Mouse (Mus musculus) embryonic facial prominence, embryonic 13.5 days (tissue): ENCODE results near the gene Entpd4b. TPM values are rescaled to one million over a fixed set of nuclear protein-coding genes. Genes with fewer than 3 reads are reported as not detected.
"Not testable (repeated sequence)": the region's sequence is repeated elsewhere in the genome, so short reads cannot be mapped to it uniquely, and the experiment has no call there.

Experiments
- ATAC-seq: fragments of 200-750 bp; cut with Nextera tagmentation; 2 replicates; pipeline ENCODE4 v1.8.0; 2017; ENCODE audit warnings: low read depth; ENCODE audit not compliant: insufficient number of reproducible peaks, insufficient read depth, low FRiP score, low TSS enrichment
- H3K27ac ChIP-seq: fragments of 300-500 bp; sonication (generic); 2 replicates; pipeline ENCODE4 v1.5.1; 2015; ENCODE audit warnings: moderate library complexity, mild to moderate bottlenecking, inconsistent platforms
- H3K27me3 ChIP-seq: fragments of 300-500 bp; sonication (generic); 2 replicates; pipeline ENCODE4 v1.6.1; 2015; ENCODE audit warnings: mild to moderate bottlenecking, inconsistent platforms
- H3K36me3 ChIP-seq: fragments of 300-500 bp; sonication (generic); 2 replicates; pipeline ENCODE4 v1.6.1; 2015; ENCODE audit warnings: mild to moderate bottlenecking, inconsistent platforms
- H3K4me1 ChIP-seq: fragments of 300-500 bp; sonication (generic); 2 replicates; pipeline ENCODE4 v1.6.1; 2015; ENCODE audit warnings: inconsistent platforms
- H3K4me2 ChIP-seq: fragments of 300-500 bp; sonication (generic); 2 replicates; pipeline ENCODE4 v1.6.1; 2015; ENCODE audit warnings: moderate library complexity, mild to moderate bottlenecking, inconsistent platforms
- H3K4me3 ChIP-seq: fragments of 300-500 bp; sonication (generic); 2 replicates; pipeline ENCODE4 v1.5.1; 2015; ENCODE audit warnings: mild to moderate bottlenecking, inconsistent platforms
- H3K9ac ChIP-seq: fragments of 300-500 bp; sonication (generic); 2 replicates; pipeline ENCODE4 v1.6.1; 2015; ENCODE audit warnings: mild to moderate bottlenecking, inconsistent platforms
- H3K9me3 ChIP-seq: fragments of 300-500 bp; sonication (generic); 2 replicates; pipeline ENCODE4 v1.6.1; 2016; ENCODE audit warnings: inconsistent platforms
- WGBS: fragments of 180-500 bp; shearing (Covaris S2); methylation state at CpG from one replicate; pipeline ENCODE4 v1.1.7; 2015; ENCODE audit warnings: mixed read lengths; 5-methylcytosine and 5-hydroxymethylcytosine counted together
- polyA plus RNA-seq: library from polyadenylated mRNA; unstranded; fragments of >200 nt; fragmentation: Nextera tagmentation; extraction: Ambion mirVana; gene quantifications from 2 replicates; pipeline ENCODE4 v1.2.1, GENCODE M21; 2015

Entpd4b gene
- polyA plus RNA-seq, result 13.0 and 13.8 TPM in 2 replicates

DNA sequence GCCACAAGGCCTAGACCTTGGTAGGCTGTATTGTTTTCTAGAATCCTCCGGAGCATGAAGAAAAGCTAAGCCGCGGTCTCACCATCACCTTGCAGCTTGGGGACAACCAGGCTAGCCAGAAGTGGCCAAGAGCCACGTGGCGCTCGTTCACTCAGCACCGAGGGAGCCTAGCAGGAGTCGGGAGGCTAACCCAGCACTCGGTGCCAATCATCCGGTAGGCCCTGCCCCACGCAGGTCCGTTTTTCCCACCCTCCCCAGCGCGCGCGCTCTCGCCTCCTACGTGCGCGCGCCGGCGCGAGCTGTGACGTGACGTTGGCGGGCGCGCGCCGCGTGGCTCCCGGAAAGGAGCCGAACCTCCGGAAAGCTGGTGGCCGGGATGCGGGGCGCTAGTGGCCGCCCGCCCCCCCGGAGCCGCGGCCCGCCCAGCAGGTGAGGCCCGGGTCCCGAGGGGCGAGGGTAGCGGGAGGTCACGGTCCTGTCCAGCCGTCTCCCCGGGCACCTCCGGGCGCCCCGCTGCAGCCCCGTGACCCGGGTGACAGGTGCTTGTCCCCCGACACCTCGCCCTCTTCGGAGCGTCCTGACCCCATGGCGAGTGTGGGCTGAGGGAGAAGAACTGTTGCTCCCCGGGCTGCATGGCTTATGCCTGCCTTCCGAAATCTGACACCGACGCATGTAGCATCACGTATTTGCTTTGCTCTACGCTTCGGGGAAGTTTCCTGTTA is at the start of gene Entpd4b:
Gene Entpd4b, plus strand, starts transcription at position 315 of the 722 bp plus-strand sequence.
- not testable (repeated sequence) for H3K27me3 ChIP-seq, H3K4me2 ChIP-seq, H3K36me3 ChIP-seq, H3K4me1 ChIP-seq, H3K4me3 ChIP-seq, H3K9me3 ChIP-seq, H3K9ac ChIP-seq, H3K27ac ChIP-seq
- peak; percentile 81 for ATAC-seq
- no CpG with 5 or more reads among the region's 68 CpGs for WGBS

GRCm38 (mm10) chr14:69507000-69507399 is 48.2 kb upstream of the Entpd4b start:
- H3K27ac ChIP-seq, ATAC-seq, H3K4me1 ChIP-seq, H3K9ac ChIP-seq, H3K9me3 ChIP-seq, H3K36me3 ChIP-seq, H3K27me3 ChIP-seq, H3K4me3 ChIP-seq, H3K4me2 ChIP-seq: not testable (repeated sequence)
- no CpG with 5 or more reads among the region's 1 CpGs for WGBS

DNA sequence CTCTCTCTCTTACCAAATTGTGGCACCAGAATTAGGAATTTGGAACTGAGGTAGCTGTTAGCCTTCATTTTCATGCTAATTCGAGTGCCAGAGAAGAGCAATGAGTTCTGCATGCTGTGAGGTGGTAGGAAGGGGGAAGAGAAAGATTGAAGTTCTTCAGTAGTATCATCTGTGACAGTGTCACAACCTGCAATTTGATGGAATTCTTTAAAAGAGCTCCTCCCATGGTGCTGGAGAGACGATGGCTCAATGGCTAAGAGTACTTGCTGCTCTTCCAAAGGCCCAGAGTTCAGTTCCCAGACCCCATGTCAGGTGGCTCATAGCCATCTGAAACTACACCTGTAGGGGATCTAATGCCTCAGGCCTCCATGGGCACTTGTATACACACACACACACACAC is 42.8 kb upstream of the Entpd4b start, which contains the start of gene Gm27179:
Gene Gm27179, minus strand, starts transcription at position 101 of the 400 bp plus-strand sequence.
- H3K4me2 ChIP-seq, H3K4me1 ChIP-seq, H3K27me3 ChIP-seq, H3K9ac ChIP-seq, H3K36me3 ChIP-seq, H3K27ac ChIP-seq, H3K4me3 ChIP-seq, H3K9me3 ChIP-seq, ATAC-seq: not testable (repeated sequence)
- no CpG with 5 or more reads among the region's 2 CpGs for WGBS

DNA sequence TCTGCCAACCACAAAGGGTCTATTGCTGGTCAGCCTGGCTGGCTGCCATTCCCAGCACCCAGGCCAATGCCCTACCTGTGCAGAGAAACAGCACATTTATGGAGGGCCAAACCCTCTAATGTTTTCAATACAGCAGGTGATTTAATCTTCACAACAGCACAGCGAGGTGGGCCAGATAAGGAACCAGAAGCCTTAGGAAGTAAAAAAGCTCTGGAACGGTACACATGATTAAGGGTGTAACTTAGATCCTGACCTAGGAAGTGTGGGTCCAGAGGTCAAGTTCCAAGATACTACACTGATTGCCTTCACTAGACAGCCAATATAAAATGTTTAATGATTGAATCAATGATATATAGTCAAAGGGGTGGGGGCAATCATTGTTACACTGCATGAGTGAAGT is 34.4 kb upstream of the Entpd4b start:
- not testable (repeated sequence) for H3K27me3 ChIP-seq, H3K9me3 ChIP-seq, H3K4me2 ChIP-seq, H3K27ac ChIP-seq, H3K4me1 ChIP-seq, H3K4me3 ChIP-seq, H3K36me3 ChIP-seq, ATAC-seq, H3K9ac ChIP-seq
- no CpG with 5 or more reads among the region's 2 CpGs for WGBS

DNA sequence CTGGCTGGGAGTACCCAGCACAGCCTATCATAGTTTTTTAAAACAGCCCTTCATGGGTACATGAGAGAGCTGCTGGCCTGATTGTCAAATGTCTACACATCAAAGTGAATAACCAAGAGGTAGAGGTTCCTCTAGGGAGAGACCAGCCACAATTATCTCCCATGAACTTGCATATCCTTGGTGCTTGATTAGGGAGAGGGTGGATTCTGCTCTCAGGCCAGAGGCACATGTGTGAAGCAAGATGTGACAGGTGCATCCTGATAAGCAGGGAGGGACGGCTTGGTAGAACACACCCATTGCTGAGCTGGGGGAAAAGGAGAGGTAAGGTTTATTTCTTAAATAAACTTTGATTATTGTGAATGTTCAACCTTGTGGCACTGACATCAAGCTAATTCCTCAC is 32.2 kb upstream of the Entpd4b start:
- H3K9me3 ChIP-seq, H3K4me3 ChIP-seq, H3K27me3 ChIP-seq, H3K4me1 ChIP-seq, ATAC-seq, H3K9ac ChIP-seq, H3K27ac ChIP-seq, H3K4me2 ChIP-seq, H3K36me3 ChIP-seq: not testable (repeated sequence)
- WGBS, result no CpG with 5 or more reads among the region's 1 CpGs

DNA sequence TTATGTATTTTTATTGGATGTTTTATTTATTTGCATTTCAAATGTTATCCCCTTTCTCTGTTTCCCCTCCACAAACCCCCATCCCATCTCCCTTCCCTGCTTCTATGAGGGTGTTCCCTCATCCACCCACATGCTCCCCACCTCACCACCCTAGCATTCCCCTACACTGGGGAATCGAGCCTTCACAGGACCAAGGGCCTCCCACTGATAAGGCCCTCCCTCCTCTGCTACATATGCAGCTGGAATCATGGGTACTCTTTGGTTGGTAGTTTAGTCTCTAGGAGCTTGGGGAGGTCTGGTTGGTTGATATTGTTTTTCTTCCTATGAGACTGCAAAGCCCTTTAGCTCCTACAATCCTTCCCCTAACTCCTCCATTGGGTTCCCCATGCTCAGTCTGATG is 29.0 kb upstream of the Entpd4b start:
- not testable (repeated sequence) for H3K27ac ChIP-seq, H3K4me3 ChIP-seq, H3K36me3 ChIP-seq, H3K9ac ChIP-seq, H3K27me3 ChIP-seq, H3K9me3 ChIP-seq, H3K4me2 ChIP-seq, ATAC-seq, H3K4me1 ChIP-seq
- no CpG with 5 or more reads among the region's 1 CpGs for WGBS

GRCm38 (mm10) chr14:69536539-69536938 is 18.7 kb upstream of the Entpd4b start:
- not testable (repeated sequence) for H3K4me3 ChIP-seq, H3K27me3 ChIP-seq, ATAC-seq, H3K9ac ChIP-seq, H3K4me1 ChIP-seq, H3K36me3 ChIP-seq, H3K4me2 ChIP-seq, H3K27ac ChIP-seq, H3K9me3 ChIP-seq
- no CpG with 5 or more reads among the region's 7 CpGs for WGBS

DNA sequence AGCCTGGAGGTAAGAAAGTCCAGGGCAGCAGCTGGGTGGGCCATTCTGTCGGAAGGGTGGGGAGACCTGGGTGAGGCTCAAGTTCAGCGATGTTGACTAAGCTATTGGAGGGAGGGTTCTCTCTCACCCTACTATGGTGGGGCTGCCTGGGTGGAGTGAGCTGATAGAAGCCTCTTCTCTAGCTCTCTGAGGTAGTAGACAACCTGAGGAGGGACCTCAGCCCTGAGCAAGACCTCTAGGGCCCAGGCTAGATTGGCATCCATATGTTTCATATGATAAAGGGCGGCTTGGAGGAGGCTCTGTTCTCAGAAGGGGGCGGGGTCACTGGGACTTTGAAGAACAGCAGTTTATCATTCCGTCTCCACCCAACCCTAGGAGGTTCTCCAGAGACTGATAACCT is 15.1 kb upstream of the Entpd4b start:
- not testable (repeated sequence) for H3K4me3 ChIP-seq, H3K27ac ChIP-seq, H3K4me1 ChIP-seq, H3K9me3 ChIP-seq, H3K9ac ChIP-seq, H3K27me3 ChIP-seq, H3K36me3 ChIP-seq, H3K4me2 ChIP-seq, ATAC-seq
- no CpG with 5 or more reads among the region's 5 CpGs for WGBS

- H3K27ac ChIP-seq, H3K36me3 ChIP-seq, H3K4me3 ChIP-seq, ATAC-seq, H3K4me2 ChIP-seq, H3K4me1 ChIP-seq, H3K27me3 ChIP-seq, H3K9ac ChIP-seq, H3K9me3 ChIP-seq: not testable (repeated sequence)
- no CpG with 5 or more reads among the region's 7 CpGs for WGBS
Measured at GRCm38 (mm10) chr14:69542695-69543094, 12.5 kb upstream of the Entpd4b start.

DNA sequence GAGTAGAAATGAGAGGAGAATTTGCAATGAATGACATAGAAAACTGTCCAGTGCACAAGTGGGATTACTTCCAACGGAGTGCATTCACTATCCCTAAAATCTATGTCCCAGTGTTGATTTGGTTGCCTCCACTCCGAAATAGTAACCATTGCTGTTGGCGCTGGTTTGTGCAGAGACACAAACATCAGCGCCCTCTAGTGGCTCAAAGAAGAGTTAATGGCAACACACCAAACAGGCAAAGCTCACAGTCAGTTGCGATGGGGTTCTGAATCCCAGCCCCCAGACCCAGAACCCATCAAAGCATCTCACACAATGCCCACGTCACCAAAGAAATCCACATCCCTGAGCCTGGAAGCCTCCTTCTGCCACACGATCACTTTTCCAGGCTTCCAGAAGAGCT is 11.2 kb upstream of the Entpd4b start:
- not testable (repeated sequence) for H3K9ac ChIP-seq, H3K27me3 ChIP-seq, H3K4me2 ChIP-seq, H3K4me3 ChIP-seq, H3K4me1 ChIP-seq, H3K36me3 ChIP-seq, H3K9me3 ChIP-seq, H3K27ac ChIP-seq, ATAC-seq
- no CpG with 5 or more reads among the region's 7 CpGs for WGBS

- no CpG with 5 or more reads among the region's 2 CpGs for WGBS
- not testable (repeated sequence) for H3K4me1 ChIP-seq, ATAC-seq
Measured at GRCm38 (mm10) chr14:69545052-69545451, 10.2 kb upstream of the Entpd4b start.

GRCm38 (mm10) chr14:69547310-69547709 is 7.9 kb upstream of the Entpd4b start:
- H3K27ac ChIP-seq, H3K4me2 ChIP-seq, ATAC-seq, H3K9me3 ChIP-seq, H3K27me3 ChIP-seq, H3K4me1 ChIP-seq, H3K9ac ChIP-seq, H3K4me3 ChIP-seq, H3K36me3 ChIP-seq: not testable (repeated sequence)
- WGBS, result no CpG with 5 or more reads among the region's 4 CpGs

More at GRCm38 (mm10) chr14:69545052-69545451, 10.2 kb upstream of the Entpd4b start:
- H3K9me3 ChIP-seq, H3K27me3 ChIP-seq, H3K4me3 ChIP-seq, H3K4me2 ChIP-seq, H3K27ac ChIP-seq, H3K9ac ChIP-seq, H3K36me3 ChIP-seq: not testable (repeated sequence)
